Mouse (Mus musculus) lung, embryonic 14.5 days (tissue): ENCODE measurements around the gene Cdkn2aip. TPM values are rescaled to one million over a fixed set of nuclear protein-coding genes. Genes with fewer than 3 reads are reported as not detected.

Source experiments
- ATAC-seq: fragments of 200-750 bp; cut with Nextera tagmentation; 2 replicates; pipeline ENCODE4 v1.8.0; 2017; ENCODE audit warnings: mild to moderate bottlenecking, moderate TSS enrichment, moderate library complexity; ENCODE audit not compliant: insufficient read depth
- DNase-seq: peaks from one replicate; pipeline ENCODE4 v3.0.0-alpha.2; 2015
- H3K27ac ChIP-seq: fragments of 300-500 bp; sonication (generic); 2 replicates; pipeline ENCODE4 v1.5.1; 2014; ENCODE audit warnings: low read depth, mild to moderate bottlenecking, moderate library complexity
- H3K27me3 ChIP-seq: fragments of 300-500 bp; sonication (generic); 2 replicates; pipeline ENCODE4 v1.6.1; 2014; ENCODE audit warnings: low read length, control low read depth; ENCODE audit not compliant: insufficient read depth
- H3K36me3 ChIP-seq: fragments of 300-500 bp; sonication (generic); 2 replicates; pipeline ENCODE4 v1.6.1; 2014; ENCODE audit warnings: control low read depth; ENCODE audit not compliant: insufficient read depth
- H3K4me1 ChIP-seq: fragments of 300-500 bp; sonication (generic); 2 replicates; pipeline ENCODE4 v1.6.1; 2014; ENCODE audit warnings: antibody characterized with exemption, control low read depth; ENCODE audit not compliant: insufficient read depth
- H3K4me2 ChIP-seq: fragments of 300-500 bp; sonication (generic); 2 replicates; pipeline ENCODE4 v1.6.1; 2014; ENCODE audit warnings: mild to moderate bottlenecking
- H3K4me3 ChIP-seq: fragments of 300-500 bp; sonication (generic); 2 replicates; pipeline ENCODE4 v1.5.1; 2014; ENCODE audit warnings: low read depth, low read length
- H3K9ac ChIP-seq: fragments of 300-500 bp; sonication (generic); 2 replicates; pipeline ENCODE4 v1.6.1; 2014
- H3K9me3 ChIP-seq: fragments of 300-500 bp; sonication (generic); 2 replicates; pipeline ENCODE4 v1.6.1; 2016; ENCODE audit warnings: low read depth, low read length, control low read depth
- CTCF ChIP-seq: IDR thresholded peaks from 2 replicates; pipeline ENCODE4 v1.5.1; 2016; ENCODE audit warnings: antibody characterized with exemption, low read depth
- WGBS: fragments of 180-500 bp; shearing (Covaris S2); extraction: QIAGEN DNeasy Blood & Tissue Kit; methylation state at CpG from one replicate; pipeline ENCODE4 v1.1.7; 2014; 5-methylcytosine and 5-hydroxymethylcytosine counted together
- polyA plus RNA-seq: library from polyadenylated mRNA; unstranded; fragments of >200 nt; fragmentation: Nextera tagmentation; extraction: Ambion mirVana; gene quantifications from 2 replicates; pipeline ENCODE4 v1.2.1, GENCODE M21; 2014

The Cdkn2aip gene
- polyA plus RNA-seq, 1 experiment from 2014 or later: 24.3 TPM

DNA sequence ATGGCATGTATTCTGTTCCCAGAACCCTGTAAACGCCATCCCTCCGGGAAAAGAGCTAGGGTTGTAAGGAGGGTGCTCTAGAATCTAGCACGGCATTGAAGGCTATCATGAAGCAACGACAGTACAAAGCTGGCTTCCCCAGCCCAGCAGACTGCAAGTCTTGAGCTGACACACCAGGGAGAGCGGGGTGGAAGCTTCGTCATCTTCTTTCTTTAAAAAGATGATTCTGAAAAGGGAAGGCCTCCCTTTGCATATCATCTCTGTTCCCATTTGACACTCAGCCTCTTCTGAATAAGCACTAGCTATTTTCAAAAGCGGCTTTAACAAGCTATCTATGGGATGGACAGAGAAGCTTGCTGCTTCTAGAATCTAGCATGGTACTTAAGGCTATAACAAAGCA, 53.3 kb downstream of the Cdkn2aip start:
- Histone ChIP-seq H3K36me3 (no peaks in the 10 kb centered on the region), H3K4me1 (no peaks in the 10 kb centered on the region), H3K9me3 (no peaks in the 10 kb centered on the region), H3K9ac (no peak overlapping the region), H3K4me3 (no peak overlapping the region), H3K4me2 (no peak overlapping the region), H3K27ac (no peak overlapping the region), H3K27me3 (no peaks in the 10 kb centered on the region)
- DNase-seq: no peak
- ATAC-seq: no peak
- WGBS: 86% methylated on average over 7 of the region's 7 CpGs
- TF ChIP-seq CTCF: no peak

DNA sequence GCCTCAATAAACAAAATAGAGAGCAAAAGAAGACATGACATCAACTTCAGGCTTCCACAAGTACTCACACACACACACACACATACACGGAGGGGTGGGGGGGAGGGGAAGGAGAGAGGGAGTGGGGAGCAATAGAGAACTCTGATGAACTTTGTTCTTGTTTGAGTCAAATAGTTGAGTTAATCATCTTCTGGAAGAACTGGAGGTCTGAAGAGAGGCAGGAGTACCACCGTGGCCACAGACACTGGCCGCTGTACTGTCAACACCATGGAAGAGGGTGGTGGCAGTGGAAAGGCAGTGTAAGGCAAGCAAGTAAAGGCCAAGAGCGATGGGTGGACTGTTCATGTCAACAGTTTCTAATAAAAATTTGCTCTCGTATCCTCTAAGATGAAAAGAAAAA, 54.3 kb downstream of the Cdkn2aip start:
- Histone ChIP-seq H3K36me3 (no peaks in the 10 kb centered on the region), H3K9ac (no peak overlapping the region), H3K27me3 (no peaks in the 10 kb centered on the region), H3K4me2 (no peak overlapping the region), H3K27ac (no peak overlapping the region), H3K9me3 (no peaks in the 10 kb centered on the region), H3K4me1 (no peaks in the 10 kb centered on the region), H3K4me3 (no peak overlapping the region)
- ATAC-seq (no peak), DNase-seq (no peak)
- TF ChIP-seq CTCF: no peak
- WGBS: 84% methylated on average over 5 of the region's 5 CpGs

Other genes with a start within 250 kb of the Cdkn2aip start
- gene Trappc11, start 180.5 kb downstream of the Cdkn2aip start, polyA plus RNA-seq: 28.9 and 31.1 TPM in 2 replicates
- 45.0 and 46.1 TPM in 2 replicates for gene Rwdd4a, start 180.3 kb downstream of the Cdkn2aip start, polyA plus RNA-seq
- 11.8 and 14.6 TPM in 2 replicates for gene Ing2, start 38.4 kb downstream of the Cdkn2aip start, polyA plus RNA-seq
- gene Cldn24, start 108.2 kb upstream of the Cdkn2aip start, polyA plus RNA-seq: not detected in 2 replicates
- gene Cldn22, start 110.5 kb upstream of the Cdkn2aip start, polyA plus RNA-seq: not detected in 2 replicates